Mouse (Mus musculus) mature B cell (primary cell): Measurements from ENCODE around the gene Olfr1026.

Source experiments
- in situ Hi-C: fragments of 300-500 bp; cut with MboI; formaldehyde crosslinking; loops from 2 replicates; pipeline ENCODE4 v1.14.3; 2019

Olfr1026 gene

GRCm38 (mm10) chr2:85921258-85921657 is at the start of gene Olfr1026:
Gene Olfr1026, plus strand, starts transcription at chr2:85921558.
- in situ Hi-C loops = no loop called here

- in situ Hi-C loops = no loop called here
These were observed 36.0 kb upstream of the Olfr1026 start, which contains the start of gene Olfr1023 for GRCm38 (mm10) chr2:85885340-85885739. Gene Olfr1023, plus strand, starts transcription at chr2:85885640.

GRCm38 (mm10) chr2:85904952-85905351 is 16.4 kb upstream of the Olfr1026 start, which contains the start of gene Olfr1024:
Gene Olfr1024, minus strand, starts transcription at chr2:85905052.
- in situ Hi-C loops = no loop called here

- in situ Hi-C loops = no loop called here
These were observed 8.2 kb upstream of the Olfr1026 start for GRCm38 (mm10) chr2:85913197-85913596.

GRCm38 (mm10) chr2:85914893-85915292 is 6.5 kb upstream of the Olfr1026 start, which contains the start of gene Olfr1025-ps1:
Gene Olfr1025-ps1, plus strand, starts transcription at chr2:85915193.
- in situ Hi-C loops = no loop called here

GRCm38 (mm10) chr2:85950137-85950536 is 28.8 kb downstream of the Olfr1026 start, which contains the start of gene Olfr1028:
Gene Olfr1028, plus strand, starts transcription at chr2:85950437.
- in situ Hi-C loops = no loop called here

- in situ Hi-C loops = no loop called here
These were observed 52.2 kb downstream of the Olfr1026 start, which contains the start of gene Olfr1029 for GRCm38 (mm10) chr2:85973595-85973994. Gene Olfr1029, plus strand, starts transcription at chr2:85973895.
